Mouse (Mus musculus): Measurements from ENCODE around the gene Synpo2.

- TF ChIP-seq CTCF (IDR thresholded peaks at IDR 0.05; ENCODE audit: low read depth, low read length) (no peak), GATA1 (IDR thresholded peaks at IDR 0.05; ENCODE audit: borderline replicate concordance, low read length) (no peak), POLR2AphosphoS5 (IDR thresholded peaks at IDR 0.05; ENCODE audit: insufficient replicate concordance, low read depth, low read length) (no peak), TAL1 (conservative IDR thresholded peaks at IDR 0.05; ENCODE audit: low read depth, low read length) (no peak)
Observed at GRCm38 (mm10) chr3:123172151-123172550, 63.8 kb downstream of the Synpo2 start.

All from G1E (cell line).